Mouse (Mus musculus) embryonic fibroblast, embryonic 13.5 days (primary cell): ENCODE data around the gene Emg1. TPM values are rescaled to one million over a fixed set of nuclear protein-coding genes. Genes with fewer than 3 reads are reported as not detected.
A peak's percentile ranks its signal among the peaks of the same experiment; 100 is the strongest.

Experiments used
- H3K27ac ChIP-seq: 2 replicates; pipeline ENCODE4 v1.5.1; 2012; ENCODE audit warnings: low read length, control low read depth, inconsistent platforms; ENCODE audit not compliant: insufficient read depth
- H3K4me1 ChIP-seq: 2 replicates; pipeline ENCODE4 v1.6.1; 2011; ENCODE audit warnings: low read length; ENCODE audit not compliant: control insufficient read depth, insufficient read depth
- H3K4me3 ChIP-seq: 2 replicates; pipeline ENCODE4 v1.5.1; 2011; ENCODE audit warnings: mild to moderate bottlenecking, control low read depth, low read length; ENCODE audit not compliant: insufficient read depth
- CTCF ChIP-seq: IDR thresholded peaks from 2 replicates; pipeline ENCODE4 v1.5.1; 2011; ENCODE audit warnings: mild to moderate bottlenecking, control low read depth, low read length, moderate library complexity, borderline replicate concordance; ENCODE audit not compliant: insufficient read depth
- POLR2A ChIP-seq: IDR thresholded peaks from 2 replicates; pipeline ENCODE4 v1.6.1; 2011; ENCODE audit warnings: low read depth, mild to moderate bottlenecking, control low read depth, low read length, moderate library complexity
- polyA plus RNA-seq: library from polyadenylated mRNA; stranded (reverse); fragments of >200 nt; gene quantifications from 2 replicates; pipeline ENCODE4 v1.2.4, GENCODE M21; 2011; ENCODE audit warnings: low read depth; ENCODE audit not compliant: missing spikeins, insufficient read length

The Emg1 gene
- polyA plus RNA-seq, 1 experiment: 67.1 TPM

- Histone ChIP-seq H3K27ac (no peak overlapping the region), H3K4me3 (no peak overlapping the region), H3K4me1 (peaks cover 8% of the 10 kb centered on the region)
- TF ChIP-seq CTCF (no peak), POLR2A (no peak)
These were observed 41.9 kb upstream of the Emg1 start for GRCm38 (mm10) chr6:124753861-124754260.

GRCm38 (mm10) chr6:124750405-124750804 is 38.4 kb upstream of the Emg1 start:
- Histone ChIP-seq H3K27ac (no peak overlapping the region), H3K4me3 (no peak overlapping the region), H3K4me1 (peaks cover 3% of the 10 kb centered on the region; the same call in 1 of the 2 replicates)
- TF ChIP-seq CTCF (no peak), POLR2A (no peak)

- H3K4me3 ChIP-seq: no peak overlapping the region
- H3K27ac ChIP-seq: no peak overlapping the region
- no peaks in the 10 kb centered on the region for H3K4me1 ChIP-seq
- no peak for TF ChIP-seq POLR2A
- TF ChIP-seq CTCF: no peak
These were observed 35.0 kb upstream of the Emg1 start for GRCm38 (mm10) chr6:124746654-124747632.

GRCm38 (mm10) chr6:124746296-124746605 is 34.3 kb upstream of the Emg1 start:
- H3K4me1 ChIP-seq: no peaks in the 10 kb centered on the region
- TF ChIP-seq CTCF (no peak), POLR2A (no peak)
- H3K4me3 ChIP-seq: no peak overlapping the region
- H3K27ac ChIP-seq: no peak overlapping the region

- Histone ChIP-seq H3K27ac (no peak overlapping the region), H3K4me3 (peak overlapping the region; percentile 9; the same call in 1 of the 2 replicates), H3K4me1 (no peaks in the 10 kb centered on the region)
- TF ChIP-seq POLR2A (no peak), CTCF (peak; percentile 46; the same call in 1 of the 2 replicates)
These were observed 33.7 kb upstream of the Emg1 start for GRCm38 (mm10) chr6:124745490-124746295.

GRCm38 (mm10) chr6:124744755-124745321 is 32.9 kb upstream of the Emg1 start:
- Histone ChIP-seq H3K27ac (no peak overlapping the region), H3K4me1 (no peaks in the 10 kb centered on the region), H3K4me3 (no peak overlapping the region)
- TF ChIP-seq CTCF: no peak
- no peak for TF ChIP-seq POLR2A

GRCm38 (mm10) chr6:124743647-124744046 is 31.7 kb upstream of the Emg1 start:
- H3K4me1 ChIP-seq: no peaks in the 10 kb centered on the region

GRCm38 (mm10) chr6:124742839-124743514 is 31.0 kb upstream of the Emg1 start:
- Histone ChIP-seq H3K4me1 (no peaks in the 10 kb centered on the region), H3K27ac (no peak overlapping the region), H3K4me3 (no peak overlapping the region)
- TF ChIP-seq CTCF: no peak

More at GRCm38 (mm10) chr6:124743647-124744046, 31.7 kb upstream of the Emg1 start:
- TF ChIP-seq CTCF (no peak), POLR2A (no peak)
- no peak overlapping the region for H3K4me3 ChIP-seq
- H3K27ac ChIP-seq: no peak overlapping the region

GRCm38 (mm10) chr6:124741842-124742241 is 29.9 kb upstream of the Emg1 start:
- no peak for TF ChIP-seq CTCF
- no peak for TF ChIP-seq POLR2A
- Histone ChIP-seq H3K27ac (peak overlapping the region; percentile 92), H3K4me3 (no peak overlapping the region), H3K4me1 (no peaks in the 10 kb centered on the region)
